Mouse (Mus musculus) bone marrow macrophage, adult 2 months (primary cell): ENCODE measurements around the gene Six3.

Source experiments
- CTCF ChIP-seq: IDR thresholded peaks from 2 replicates; pipeline ENCODE4 v1.5.1; 2012; ENCODE audit warnings: low read depth, mild to moderate bottlenecking, low read length, moderate library complexity
- POLR2A ChIP-seq: IDR thresholded peaks from 2 replicates; pipeline ENCODE4 v1.6.1; 2012; ENCODE audit warnings: mild to moderate bottlenecking, low read depth, low read length, borderline replicate concordance

GRCm38 (mm10) chr17:85629396-85629795, 16.0 kb downstream of the Six3 start:
- TF ChIP-seq POLR2A (no peak), CTCF (no peak)
